Mouse (Mus musculus): ENCODE results near the gene Aox4.

- TF ChIP-seq CTCF (IDR thresholded peaks at IDR 0.05; ENCODE audit: insufficient read depth, low read length) (no peak), POLR2A (IDR thresholded peaks at IDR 0.05; ENCODE audit: borderline replicate concordance, extremely low read depth, low read depth, low read length) (no peak)
These were observed 99.7 kb downstream of the Aox4 start for GRCm38 (mm10) chr1:58309853-58310252.
